Mouse (Mus musculus) spleen, adult 2 months (tissue): Measurements from ENCODE around the gene Prkce. TPM values are rescaled to one million over a fixed set of nuclear protein-coding genes. Genes with fewer than 3 reads are reported as not detected.

Experiments
- DNase-seq, 2 experiments: peaks; one replicate each; pipeline versions ENCODE4 v3.0.0 to v3.0.0-alpha.2; 2012 to 2021; ENCODE audit warnings: low spot score in 2 of 2, low read depth in 1 of 2
- H3K27ac ChIP-seq: fragments of 200-500 bp; 2 replicates; pipeline ENCODE4 v1.5.1; 2012; ENCODE audit warnings: low read length, inconsistent platforms; ENCODE audit not compliant: insufficient read depth
- H3K27me3 ChIP-seq: fragments of 200-500 bp; 2 replicates; pipeline ENCODE4 v1.6.1; 2012; ENCODE audit warnings: mild to moderate bottlenecking, moderate library complexity, low read length, inconsistent platforms; ENCODE audit not compliant: control insufficient read depth, insufficient read depth
- H3K36me3 ChIP-seq: fragments of 200-500 bp; 2 replicates; pipeline ENCODE4 v1.6.1; 2012; ENCODE audit warnings: mild to moderate bottlenecking, low read length, inconsistent platforms; ENCODE audit not compliant: control insufficient read depth, insufficient read depth
- H3K4me1 ChIP-seq: fragments of 200-500 bp; 2 replicates; pipeline ENCODE4 v1.6.1; 2011; ENCODE audit warnings: inconsistent platforms; ENCODE audit not compliant: control insufficient read depth, insufficient read depth, insufficient read length
- H3K4me3 ChIP-seq: fragments of 200-500 bp; 2 replicates; pipeline ENCODE4 v1.5.1; 2011; ENCODE audit warnings: mild to moderate bottlenecking, inconsistent platforms; ENCODE audit not compliant: insufficient read depth, insufficient read length; ENCODE audit errors: extremely low read depth
- CTCF ChIP-seq: fragments of 200-500 bp; IDR thresholded peaks from 2 replicates; pipeline ENCODE4 v1.5.1; 2011; ENCODE audit warnings: mild to moderate bottlenecking, inconsistent platforms; ENCODE audit not compliant: insufficient read depth, insufficient read length, insufficient replicate concordance; ENCODE audit errors: extremely low read depth
- POLR2A ChIP-seq: fragments of 200-500 bp; IDR thresholded peaks from 2 replicates; pipeline ENCODE4 v1.6.1; 2011; ENCODE audit warnings: low read depth, low read length, inconsistent platforms
- WGBS: fragments of 180-500 bp; shearing (Covaris S2); methylation state at CpG from one replicate; pipeline ENCODE4 v1.1.7; 2018; 5-methylcytosine and 5-hydroxymethylcytosine counted together
- polyA plus RNA-seq: library from polyadenylated mRNA; depleted of rRNA; stranded (reverse); fragments of >200 nt; gene quantifications from 2 replicates; pipeline ENCODE4 v1.2.3, GENCODE M21; 2012

Gene Prkce
- polyA plus RNA-seq, 1 experiment, result 4.8 TPM

GRCm38 (mm10) chr17:86363356-86363755 is 195.8 kb downstream of the Prkce start:
- Histone ChIP-seq H3K27me3 (no peaks in the 10 kb centered on the region), H3K4me3 (no peak overlapping the region), H3K27ac (no peak overlapping the region), H3K4me1 (peaks cover 16% of the 10 kb centered on the region), H3K36me3 (no peaks in the 10 kb centered on the region)
- TF ChIP-seq POLR2A, result no peak
- TF ChIP-seq CTCF, result no peak
- WGBS, result 86% methylated on average over 5 of the region's 5 CpGs
- no peak for DNase-seq

- Histone ChIP-seq H3K27ac (no peak overlapping the region), H3K36me3 (no peaks in the 10 kb centered on the region), H3K4me3 (no peak overlapping the region), H3K27me3 (no peaks in the 10 kb centered on the region), H3K4me1 (peaks cover 9% of the 10 kb centered on the region)
- WGBS, result 71% methylated on average over 16 of the region's 16 CpGs
- no peak for DNase-seq
- no peak for TF ChIP-seq POLR2A
- no peak for TF ChIP-seq CTCF
Observed at GRCm38 (mm10) chr17:86364349-86365075, 196.9 kb downstream of the Prkce start.

GRCm38 (mm10) chr17:86366919-86367318 is 199.3 kb downstream of the Prkce start:
- WGBS, result 89% methylated on average over 10 of the region's 10 CpGs
- DNase-seq, result no peak
- Histone ChIP-seq H3K4me1 (peaks cover 6% of the 10 kb centered on the region; the same call in 1 of the 2 replicates), H3K27ac (no peak overlapping the region), H3K4me3 (no peak overlapping the region), H3K27me3 (no peaks in the 10 kb centered on the region), H3K36me3 (no peaks in the 10 kb centered on the region)
- TF ChIP-seq CTCF (no peak), POLR2A (no peak)

GRCm38 (mm10) chr17:86367676-86368075 is 200.1 kb downstream of the Prkce start:
- TF ChIP-seq CTCF, result no peak
- TF ChIP-seq POLR2A, result no peak
- Histone ChIP-seq H3K36me3 (no peaks in the 10 kb centered on the region), H3K4me1 (peaks cover 7% of the 10 kb centered on the region; the same call in 1 of the 2 replicates), H3K27me3 (no peaks in the 10 kb centered on the region), H3K4me3 (no peak overlapping the region), H3K27ac (no peak overlapping the region)
- WGBS, result 74% methylated on average over 7 of the region's 7 CpGs
- no peak for DNase-seq

GRCm38 (mm10) chr17:86370106-86370742 is 202.6 kb downstream of the Prkce start:
- Histone ChIP-seq H3K27me3 (no peaks in the 10 kb centered on the region), H3K36me3 (no peaks in the 10 kb centered on the region), H3K27ac (no peak overlapping the region), H3K4me1 (peaks cover 4% of the 10 kb centered on the region; the same call in 1 of the 2 replicates), H3K4me3 (no peak overlapping the region)
- TF ChIP-seq POLR2A (no peak), CTCF (no peak)
- 83% methylated on average over 8 of the region's 8 CpGs for WGBS
- no peak for DNase-seq

GRCm38 (mm10) chr17:86371101-86371561 is 203.5 kb downstream of the Prkce start:
- Histone ChIP-seq H3K36me3 (no peaks in the 10 kb centered on the region), H3K4me1 (peaks cover 10% of the 10 kb centered on the region; the same call in 1 of the 2 replicates), H3K4me3 (no peak overlapping the region), H3K27ac (no peak overlapping the region), H3K27me3 (no peaks in the 10 kb centered on the region)
- no peak for TF ChIP-seq POLR2A
- no peak for TF ChIP-seq CTCF
- DNase-seq, result no peak
- 79% methylated on average over 4 of the region's 4 CpGs for WGBS
